Mouse (Mus musculus): ENCODE data around the gene Srgap3. TPM values are rescaled to one million over a fixed set of nuclear protein-coding genes. Genes with fewer than 3 reads are reported as not detected.
A peak's percentile ranks its signal among the peaks of the same experiment; 100 is the strongest.
"Not testable (repeated sequence)": the region's sequence is repeated elsewhere in the genome, so short reads cannot be mapped to it uniquely, and the experiment has no call there.

Srgap3 gene
- polyA plus RNA-seq, 1 experiment = 5.8 TPM

GRCm38 (mm10) chr6:112871241-112871780 lies 75.8 kb downstream of the Srgap3 start:
- peak overlapping the region; percentile 14 for H3K27ac ChIP-seq (ENCODE audit: insufficient read depth, low read depth, low read length)
- WGBS = 62% methylated on average over 7 of the region's 7 CpGs

GRCm38 (mm10) chr6:112868197-112868957 lies 78.7 kb downstream of the Srgap3 start:
- Histone ChIP-seq H3K27me3 (replicated peaks; ENCODE audit: control insufficient read depth, insufficient read depth, low read length) (no peaks in the 10 kb centered on the region), H3K36me3 (ENCODE audit: control insufficient read depth, insufficient read depth, low read length) (no peaks in the 10 kb centered on the region), H3K4me3 (ENCODE audit: insufficient read depth, low read depth, low read length) (no peak overlapping the region), H3K27ac (ENCODE audit: insufficient read depth, low read depth, low read length) (no peak overlapping the region), H3K4me1 (ENCODE audit: control insufficient read depth, insufficient read depth, low read length) (peaks cover 4% of the 10 kb centered on the region; the same call in 1 of the 2 replicates)
- WGBS = 85% methylated on average over 9 of the region's 9 CpGs
- TF ChIP-seq POLR2A (IDR thresholded peaks at IDR 0.05; ENCODE audit: low read depth, low read length) (no peak), CTCF (conservative IDR thresholded peaks at IDR 0.05; ENCODE audit: insufficient read depth, insufficient read length, low read depth, low read length) (no peak)
- DNase-seq = no peak

More at GRCm38 (mm10) chr6:112871241-112871780, 75.8 kb downstream of the Srgap3 start:
- peak; percentile 38 for DNase-seq
- no peak overlapping the region for H3K4me3 ChIP-seq (ENCODE audit: insufficient read depth, low read depth, low read length)
- peaks cover 4% of the 10 kb centered on the region; the same call in 1 of the 2 replicates for H3K4me1 ChIP-seq (ENCODE audit: control insufficient read depth, insufficient read depth, low read length)
- no peaks in the 10 kb centered on the region for H3K27me3 ChIP-seq (replicated peaks; ENCODE audit: control insufficient read depth, insufficient read depth, low read length)
- TF ChIP-seq POLR2A (IDR thresholded peaks at IDR 0.05; ENCODE audit: low read depth, low read length) (no peak), CTCF (conservative IDR thresholded peaks at IDR 0.05; ENCODE audit: insufficient read depth, insufficient read length, low read depth, low read length) (no peak)
- no peaks in the 10 kb centered on the region for H3K36me3 ChIP-seq (ENCODE audit: control insufficient read depth, insufficient read depth, low read length)

- Histone ChIP-seq H3K4me3 (ENCODE audit: insufficient read depth, low read depth, low read length) (no peak overlapping the region), H3K4me1 (ENCODE audit: control insufficient read depth, insufficient read depth, low read length) (peaks cover 2% of the 10 kb centered on the region; the same call in 1 of the 2 replicates), H3K27me3 (replicated peaks; ENCODE audit: control insufficient read depth, insufficient read depth, low read length) (no peaks in the 10 kb centered on the region), H3K36me3 (ENCODE audit: control insufficient read depth, insufficient read depth, low read length) (no peaks in the 10 kb centered on the region), H3K27ac (ENCODE audit: insufficient read depth, low read depth, low read length) (no peak overlapping the region)
- WGBS = 85% methylated on average over 4 of the region's 4 CpGs
- no peak for DNase-seq
- TF ChIP-seq CTCF (conservative IDR thresholded peaks at IDR 0.05; ENCODE audit: insufficient read depth, insufficient read length, low read depth, low read length) (no peak), POLR2A (IDR thresholded peaks at IDR 0.05; ENCODE audit: low read depth, low read length) (no peak)
Measured at GRCm38 (mm10) chr6:112866096-112866495, 81.0 kb downstream of the Srgap3 start.

- no peaks in the 10 kb centered on the region for H3K27me3 ChIP-seq (replicated peaks; ENCODE audit: control insufficient read depth, insufficient read depth, low read length)
- WGBS = 43% methylated on average over 6 of the region's 6 CpGs
- H3K4me3 ChIP-seq (ENCODE audit: insufficient read depth, low read depth, low read length) = no peak overlapping the region
- no peaks in the 10 kb centered on the region for H3K4me1 ChIP-seq (ENCODE audit: control insufficient read depth, insufficient read depth, low read length)
- no peak for TF ChIP-seq POLR2A (IDR thresholded peaks at IDR 0.05; ENCODE audit: low read depth, low read length)
- TF ChIP-seq CTCF (conservative IDR thresholded peaks at IDR 0.05; ENCODE audit: insufficient read depth, insufficient read length, low read depth, low read length) = no peak
- no peaks in the 10 kb centered on the region for H3K36me3 ChIP-seq (ENCODE audit: control insufficient read depth, insufficient read depth, low read length)
- DNase-seq = no peak
- H3K27ac ChIP-seq (ENCODE audit: insufficient read depth, low read depth, low read length) = no peak overlapping the region
Measured at GRCm38 (mm10) chr6:112865021-112865531, 82.0 kb downstream of the Srgap3 start.

- H3K27me3 ChIP-seq (replicated peaks; ENCODE audit: control insufficient read depth, insufficient read depth, low read length) = no peaks in the 10 kb centered on the region
- H3K4me1 ChIP-seq (ENCODE audit: control insufficient read depth, insufficient read depth, low read length) = no peaks in the 10 kb centered on the region
- TF ChIP-seq POLR2A (IDR thresholded peaks at IDR 0.05; ENCODE audit: low read depth, low read length) (no peak), CTCF (conservative IDR thresholded peaks at IDR 0.05; ENCODE audit: insufficient read depth, insufficient read length, low read depth, low read length) (no peak)
- H3K36me3 ChIP-seq (ENCODE audit: control insufficient read depth, insufficient read depth, low read length) = no peaks in the 10 kb centered on the region
- no peak overlapping the region for H3K27ac ChIP-seq (ENCODE audit: insufficient read depth, low read depth, low read length)
- DNase-seq = peak; percentile 10
- 72% methylated on average over 7 of the region's 7 CpGs for WGBS
- no peak overlapping the region for H3K4me3 ChIP-seq (ENCODE audit: insufficient read depth, low read depth, low read length)
Measured at GRCm38 (mm10) chr6:112862465-112862864, 84.6 kb downstream of the Srgap3 start.

GRCm38 (mm10) chr6:112861351-112862297 lies 85.4 kb downstream of the Srgap3 start:
- 83% methylated on average over 11 of the region's 11 CpGs for WGBS
- H3K4me1 ChIP-seq (ENCODE audit: control insufficient read depth, insufficient read depth, low read length) = no peaks in the 10 kb centered on the region
- H3K27ac ChIP-seq (ENCODE audit: insufficient read depth, low read depth, low read length) = no peak overlapping the region
- H3K4me3 ChIP-seq (ENCODE audit: insufficient read depth, low read depth, low read length) = no peak overlapping the region
- no peaks in the 10 kb centered on the region for H3K27me3 ChIP-seq (replicated peaks; ENCODE audit: control insufficient read depth, insufficient read depth, low read length)
- no peak for TF ChIP-seq CTCF (conservative IDR thresholded peaks at IDR 0.05; ENCODE audit: insufficient read depth, insufficient read length, low read depth, low read length)
- TF ChIP-seq POLR2A (IDR thresholded peaks at IDR 0.05; ENCODE audit: low read depth, low read length) = no peak
- no peak for DNase-seq
- no peaks in the 10 kb centered on the region for H3K36me3 ChIP-seq (ENCODE audit: control insufficient read depth, insufficient read depth, low read length)

- WGBS = 93% methylated on average over 5 of the region's 5 CpGs
- H3K27ac ChIP-seq (ENCODE audit: insufficient read depth, low read depth, low read length); H3K4me3 ChIP-seq (ENCODE audit: insufficient read depth, low read depth, low read length): not testable (repeated sequence)
Measured at GRCm38 (mm10) chr6:112860290-112860689, 86.8 kb downstream of the Srgap3 start.

More at GRCm38 (mm10) chr6:112860290-112860689, 86.8 kb downstream of the Srgap3 start:
- DNase-seq; H3K36me3 ChIP-seq (ENCODE audit: control insufficient read depth, insufficient read depth, low read length); H3K4me1 ChIP-seq (ENCODE audit: control insufficient read depth, insufficient read depth, low read length); H3K27me3 ChIP-seq (replicated peaks; ENCODE audit: control insufficient read depth, insufficient read depth, low read length): not testable (repeated sequence)

Data from kidney, adult 2 months (tissue).